Mouse (Mus musculus): Measurements from ENCODE around the gene Atp11a. TPM values are rescaled to one million over a fixed set of nuclear protein-coding genes. Genes with fewer than 3 reads are reported as not detected.

Atp11a gene
- polyA plus RNA-seq, 1 experiment from 2014 or later = 23.3 TPM

DNA sequence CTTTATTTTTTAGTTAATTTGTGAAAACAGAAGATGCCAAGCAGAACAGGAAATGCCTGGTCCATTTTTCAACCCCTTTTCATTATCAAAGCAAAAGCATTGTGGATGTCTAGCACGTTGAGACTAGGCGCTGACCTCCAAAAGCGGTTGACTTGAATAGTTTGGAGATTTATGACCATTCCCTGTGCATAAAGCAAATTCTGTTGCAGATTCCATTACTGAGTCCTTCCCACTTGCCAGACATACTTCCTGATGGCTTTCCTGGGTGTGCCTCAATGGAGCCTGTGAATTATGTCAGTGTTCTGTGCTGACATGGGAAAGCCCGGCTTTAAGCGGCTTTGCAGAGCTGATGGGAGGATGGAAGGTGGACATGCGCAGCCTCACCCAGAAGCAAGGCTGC lies 24.4 kb upstream of the Atp11a start:
- no peak overlapping the region for H3K4me2 ChIP-seq (replicated peaks; ENCODE audit: low read depth)
- no peak for ATAC-seq
- no peaks in the 10 kb centered on the region for H3K27me3 ChIP-seq (replicated peaks; ENCODE audit: control insufficient read depth, insufficient read depth, low read length)
- no peak overlapping the region for H3K4me3 ChIP-seq (ENCODE audit: low read depth, low read length)
- no peaks in the 10 kb centered on the region for H3K36me3 ChIP-seq (ENCODE audit: control insufficient read depth, insufficient read depth)
- no peaks in the 10 kb centered on the region for H3K4me1 ChIP-seq (replicated peaks; ENCODE audit: control insufficient read depth, insufficient read depth, low read length)
- no peaks in the 10 kb centered on the region for H3K9me3 ChIP-seq (ENCODE audit: control insufficient read depth)
- H3K27ac ChIP-seq (ENCODE audit: low read depth, low read length) = no peak overlapping the region
- no peak overlapping the region for H3K9ac ChIP-seq (ENCODE audit: low read depth, low read length)
- WGBS = 53% methylated on average over 6 of the region's 6 CpGs
- no peak for TF ChIP-seq CTCF (IDR thresholded peaks at IDR 0.05; ENCODE audit: low read depth)

DNA sequence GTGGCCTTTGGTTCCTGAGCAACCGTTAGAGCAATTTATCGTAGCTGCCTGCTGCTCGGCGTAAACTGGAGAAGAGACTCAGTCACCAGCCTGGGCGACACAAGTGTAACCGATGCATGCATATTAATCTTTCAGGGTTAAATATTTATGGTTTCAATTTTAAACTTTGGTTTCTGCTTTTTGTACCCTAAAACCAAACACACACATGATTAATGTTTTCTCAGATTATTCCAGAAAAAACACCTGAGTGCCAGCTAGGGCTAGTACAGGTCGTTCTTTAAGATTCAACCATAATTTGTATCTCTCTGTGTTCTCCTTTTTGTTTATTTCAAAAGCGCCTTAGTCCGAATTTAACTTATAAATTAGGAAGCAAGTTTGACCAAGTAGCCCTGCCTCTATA lies 17.7 kb upstream of the Atp11a start:
- no peak overlapping the region for H3K4me3 ChIP-seq (ENCODE audit: low read depth, low read length)
- no peak for TF ChIP-seq CTCF (IDR thresholded peaks at IDR 0.05; ENCODE audit: low read depth)
- no peaks in the 10 kb centered on the region for H3K27me3 ChIP-seq (replicated peaks; ENCODE audit: control insufficient read depth, insufficient read depth, low read length)
- no peak overlapping the region for H3K27ac ChIP-seq (ENCODE audit: low read depth, low read length)
- 43% methylated on average over 9 of the region's 9 CpGs for WGBS
- H3K4me1 ChIP-seq (replicated peaks; ENCODE audit: control insufficient read depth, insufficient read depth, low read length) = no peaks in the 10 kb centered on the region
- no peak overlapping the region for H3K9ac ChIP-seq (ENCODE audit: low read depth, low read length)
- no peaks in the 10 kb centered on the region for H3K36me3 ChIP-seq (ENCODE audit: control insufficient read depth, insufficient read depth)
- H3K9me3 ChIP-seq (ENCODE audit: control insufficient read depth) = no peaks in the 10 kb centered on the region
- H3K4me2 ChIP-seq (replicated peaks; ENCODE audit: low read depth) = no peak overlapping the region
- ATAC-seq = no peak

- H3K4me1 ChIP-seq (replicated peaks; ENCODE audit: control insufficient read depth, insufficient read depth, low read length) = no peaks in the 10 kb centered on the region
- TF ChIP-seq CTCF (IDR thresholded peaks at IDR 0.05; ENCODE audit: low read depth) = no peak
- no peak overlapping the region for H3K4me3 ChIP-seq (ENCODE audit: low read depth, low read length)
- H3K27me3 ChIP-seq (replicated peaks; ENCODE audit: control insufficient read depth, insufficient read depth, low read length) = no peaks in the 10 kb centered on the region
- H3K4me2 ChIP-seq (replicated peaks; ENCODE audit: low read depth) = no peak overlapping the region
- 87% methylated on average over 4 of the region's 4 CpGs for WGBS
- H3K9me3 ChIP-seq (ENCODE audit: control insufficient read depth) = no peaks in the 10 kb centered on the region
- H3K27ac ChIP-seq (ENCODE audit: low read depth, low read length) = no peak overlapping the region
- no peak overlapping the region for H3K9ac ChIP-seq (ENCODE audit: low read depth, low read length)
- no peaks in the 10 kb centered on the region for H3K36me3 ChIP-seq (ENCODE audit: control insufficient read depth, insufficient read depth)
- ATAC-seq = no peak
These were observed 13.4 kb upstream of the Atp11a start for GRCm38 (mm10) chr8:12743390-12743789.

GRCm38 (mm10) chr8:12748183-12748582 lies 8.6 kb upstream of the Atp11a start:
- Histone ChIP-seq H3K27me3 (replicated peaks; ENCODE audit: control insufficient read depth, insufficient read depth, low read length) (no peaks in the 10 kb centered on the region), H3K27ac (ENCODE audit: low read depth, low read length) (no peak overlapping the region), H3K4me1 (replicated peaks; ENCODE audit: control insufficient read depth, insufficient read depth, low read length) (no peaks in the 10 kb centered on the region), H3K9me3 (ENCODE audit: control insufficient read depth) (no peaks in the 10 kb centered on the region), H3K4me3 (ENCODE audit: low read depth, low read length) (no peak overlapping the region), H3K4me2 (replicated peaks; ENCODE audit: low read depth) (no peak overlapping the region), H3K9ac (ENCODE audit: low read depth, low read length) (no peak overlapping the region), H3K36me3 (ENCODE audit: control insufficient read depth, insufficient read depth) (no peaks in the 10 kb centered on the region)
- TF ChIP-seq CTCF (IDR thresholded peaks at IDR 0.05; ENCODE audit: low read depth) = no peak
- WGBS = 96% methylated on average over 3 of the region's 3 CpGs
- ATAC-seq = no peak

DNA sequence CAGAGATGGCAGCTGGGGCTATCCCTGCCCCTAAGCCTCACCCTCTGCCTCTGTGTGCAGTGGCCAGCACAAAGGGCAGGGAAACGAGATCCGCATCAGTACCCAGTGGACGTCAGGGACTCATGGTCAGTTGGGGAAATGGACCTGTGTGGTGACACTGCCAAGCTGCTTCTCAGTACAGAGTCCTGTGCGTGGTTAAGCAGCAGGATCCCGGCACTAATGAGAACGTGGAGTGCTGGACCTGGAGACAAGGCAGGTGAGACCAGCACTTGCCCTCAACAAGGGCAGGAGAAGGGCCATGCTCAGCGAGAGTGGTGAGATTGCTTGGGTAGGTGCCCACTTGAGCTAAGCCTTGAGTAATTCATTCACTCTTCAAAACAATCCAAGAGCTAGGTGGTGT lies 7.7 kb upstream of the Atp11a start:
- H3K4me2 ChIP-seq (replicated peaks; ENCODE audit: low read depth) = no peak overlapping the region
- no peak overlapping the region for H3K27ac ChIP-seq (ENCODE audit: low read depth, low read length)
- H3K27me3 ChIP-seq (replicated peaks; ENCODE audit: control insufficient read depth, insufficient read depth, low read length) = no peaks in the 10 kb centered on the region
- no peaks in the 10 kb centered on the region for H3K9me3 ChIP-seq (ENCODE audit: control insufficient read depth)
- no peak overlapping the region for H3K4me3 ChIP-seq (ENCODE audit: low read depth, low read length)
- 83% methylated on average over 7 of the region's 7 CpGs for WGBS
- H3K4me1 ChIP-seq (replicated peaks; ENCODE audit: control insufficient read depth, insufficient read depth, low read length) = no peaks in the 10 kb centered on the region
- no peak overlapping the region for H3K9ac ChIP-seq (ENCODE audit: low read depth, low read length)
- no peak for TF ChIP-seq CTCF (IDR thresholded peaks at IDR 0.05; ENCODE audit: low read depth)
- no peak for ATAC-seq
- H3K36me3 ChIP-seq (ENCODE audit: control insufficient read depth, insufficient read depth) = no peaks in the 10 kb centered on the region

DNA sequence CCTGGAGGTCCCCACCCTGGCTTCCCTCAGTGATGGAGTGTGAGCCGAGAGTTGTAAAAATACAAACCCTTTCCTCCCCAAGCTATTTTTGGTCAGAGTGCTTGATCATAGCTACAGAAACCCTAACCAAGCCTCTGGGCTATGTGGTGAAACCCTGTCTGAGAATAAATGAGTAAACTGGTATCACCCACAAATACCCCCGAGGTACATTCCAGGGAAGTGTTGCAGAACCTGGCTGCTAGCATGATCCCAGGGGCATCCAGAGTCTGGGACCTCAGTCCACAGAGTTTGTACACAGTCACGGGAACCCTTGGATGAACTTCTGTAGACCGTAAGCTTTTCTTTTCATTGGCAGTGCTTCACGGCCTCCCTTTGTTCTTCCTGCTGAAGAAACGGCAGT lies 3.8 kb upstream of the Atp11a start:
- Histone ChIP-seq H3K4me1 (replicated peaks; ENCODE audit: control insufficient read depth, insufficient read depth, low read length) (no peaks in the 10 kb centered on the region), H3K27ac (ENCODE audit: low read depth, low read length) (no peak overlapping the region), H3K4me2 (replicated peaks; ENCODE audit: low read depth) (no peak overlapping the region), H3K36me3 (ENCODE audit: control insufficient read depth, insufficient read depth) (no peaks in the 10 kb centered on the region), H3K4me3 (ENCODE audit: low read depth, low read length) (no peak overlapping the region), H3K9ac (ENCODE audit: low read depth, low read length) (no peak overlapping the region), H3K9me3 (ENCODE audit: control insufficient read depth) (no peaks in the 10 kb centered on the region), H3K27me3 (replicated peaks; ENCODE audit: control insufficient read depth, insufficient read depth, low read length) (no peaks in the 10 kb centered on the region)
- TF ChIP-seq CTCF (IDR thresholded peaks at IDR 0.05; ENCODE audit: low read depth) = no peak
- no peak for ATAC-seq
- 76% methylated on average over 6 of the region's 6 CpGs for WGBS

DNA sequence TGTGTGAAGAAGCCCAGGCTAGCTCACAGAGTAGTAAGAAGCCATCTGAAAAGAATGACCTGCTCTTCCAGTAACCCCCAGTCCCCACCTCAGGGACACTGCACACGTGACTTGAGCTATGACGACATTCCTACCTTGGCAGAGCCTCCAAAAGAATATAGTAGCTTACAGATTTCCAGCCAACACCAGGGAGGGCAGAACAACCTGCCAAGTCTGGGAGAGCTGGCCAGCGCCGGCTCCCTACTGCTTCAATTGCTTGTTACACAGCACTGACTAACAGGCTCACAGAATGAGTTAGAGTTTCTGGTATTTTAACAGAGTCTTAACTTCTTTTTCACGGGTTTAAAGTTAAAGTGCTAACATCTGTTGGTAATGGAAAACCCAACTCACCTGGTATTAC lies 2.7 kb upstream of the Atp11a start:
- Histone ChIP-seq H3K4me3 (ENCODE audit: low read depth, low read length) (no peak overlapping the region), H3K9me3 (ENCODE audit: control insufficient read depth) (no peaks in the 10 kb centered on the region), H3K4me1 (replicated peaks; ENCODE audit: control insufficient read depth, insufficient read depth, low read length) (no peaks in the 10 kb centered on the region), H3K36me3 (ENCODE audit: control insufficient read depth, insufficient read depth) (no peaks in the 10 kb centered on the region), H3K4me2 (replicated peaks; ENCODE audit: low read depth) (no peak overlapping the region), H3K27ac (ENCODE audit: low read depth, low read length) (no peak overlapping the region), H3K27me3 (replicated peaks; ENCODE audit: control insufficient read depth, insufficient read depth, low read length) (no peaks in the 10 kb centered on the region), H3K9ac (ENCODE audit: low read depth, low read length) (no peak overlapping the region)
- 81% methylated on average over 5 of the region's 5 CpGs for WGBS
- no peak for TF ChIP-seq CTCF (IDR thresholded peaks at IDR 0.05; ENCODE audit: low read depth)
- ATAC-seq = no peak

Measured in intestine, postnatal 0 days (tissue).